Mouse (Mus musculus) mouse trophoblast stem cell (cell line): ENCODE measurements around the gene H2afb2.

ENCODE experiments used
- in situ Hi-C, 2 experiments: fragments of 300-500 bp; cut with MseI, MboI; formaldehyde crosslinking; loops; 2 replicates in 1 of 2; 3 replicates in 1 of 2; pipeline ENCODE4 v1.15.1; 2025

H2afb2 gene

GRCm38 (mm10) chrX:116680878-116681277 lies at the start of gene H2afb2:
Gene H2afb2, plus strand, starts transcription at chrX:116681178.
- in situ Hi-C loops: no loop called here
